Mouse (Mus musculus) MEL (cell line): ENCODE results near the gene Pacs1.

Source experiments
- CTCF ChIP-seq, 3 experiments: IDR thresholded peaks in 2 of 3; conservative IDR thresholded peaks in 1 of 3; 2 replicates each; pipeline ENCODE4 v1.5.1; 2011 to 2012; ENCODE audit warnings: low read length in 3 of 3, low read depth in 2 of 3, mild to moderate bottlenecking in 2 of 3, improper control_type of control experiment in 1 of 3, inconsistent platforms in 1 of 3, mixed read lengths in 1 of 3, moderate library complexity in 1 of 3; ENCODE audit not compliant: control insufficient read depth in 1 of 3, insufficient read depth in 1 of 3, poor library complexity in 1 of 3, severe bottlenecking in 1 of 3
- POLR2A ChIP-seq, 2 experiments: IDR thresholded peaks; 2 replicates each; pipeline ENCODE4 v1.6.1; 2011 to 2012; ENCODE audit warnings: low read length in 2 of 2, mild to moderate bottlenecking in 2 of 2, control low read depth in 1 of 2, improper control_type of control experiment in 1 of 2, low read depth in 1 of 2, moderate library complexity in 1 of 2; ENCODE audit not compliant: control insufficient read depth in 1 of 2, insufficient read depth in 1 of 2, poor library complexity in 1 of 2
- RAD21 ChIP-seq: IDR thresholded peaks from 2 replicates; pipeline ENCODE4 v1.6.1; 2011; ENCODE audit warnings: mild to moderate bottlenecking, low read depth, low read length, improper control_type of control experiment
- TAL1 ChIP-seq: IDR thresholded peaks from 2 replicates; pipeline ENCODE4 v1.6.1; 2012; ENCODE audit warnings: mild to moderate bottlenecking, inconsistent platforms, low read length, moderate library complexity, mixed read lengths
- TBP ChIP-seq: IDR thresholded peaks from 2 replicates; pipeline ENCODE4 v1.8.0; 2011; ENCODE audit warnings: low read depth, low read length, improper control_type of control experiment

DNA sequence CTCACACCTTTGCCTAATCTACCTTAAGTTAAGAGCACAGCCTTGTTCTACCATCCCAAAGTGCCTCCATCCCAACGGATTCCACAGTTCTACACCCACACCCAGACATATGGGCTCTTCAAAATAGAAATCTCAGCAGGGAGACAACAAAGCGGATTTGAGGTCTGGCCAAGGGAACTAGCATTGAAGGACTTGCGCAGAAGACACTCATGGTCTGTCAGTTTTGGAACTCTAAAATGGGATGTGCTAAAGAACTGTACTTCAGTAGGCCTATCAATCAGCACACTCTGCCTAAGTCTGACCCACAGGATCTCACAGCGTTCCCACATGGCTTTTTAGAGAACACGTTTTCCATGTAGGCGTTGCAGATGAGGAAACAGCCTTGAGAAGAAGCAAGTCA, 122.6 kb downstream of the Pacs1 start:
- TF ChIP-seq POLR2A (IDR thresholded peaks at IDR 0.05; ENCODE audit: control insufficient read depth in 1 of 2, insufficient read depth in 1 of 2, low read depth in 1 of 2, low read length in 2 of 2, poor library complexity in 1 of 2) (no peak), TAL1 (no peak), CTCF (IDR thresholded peaks at IDR 0.05 in 2 of 3, conservative IDR thresholded peaks at IDR 0.05 in 1 of 3; ENCODE audit: control insufficient read depth in 1 of 3, insufficient read depth in 1 of 3, low read depth in 2 of 3, low read length in 3 of 3, poor library complexity in 1 of 3, severe bottlenecking in 1 of 3) (no peak), RAD21 (no peak), TBP (no peak)
